Mouse (Mus musculus) MEL (cell line): Measurements from ENCODE around the gene Gtpbp4. TPM values are rescaled to one million over a fixed set of nuclear protein-coding genes. Genes with fewer than 3 reads are reported as not detected.
A peak's percentile ranks its signal among the peaks of the same experiment; 100 is the strongest.

Experiments
- DNase-seq: peaks from one replicate; pipeline ENCODE4 v3.0.0; 2011; ENCODE audit warnings: low read depth, low spot score
- H3K27ac ChIP-seq: 2 replicates; pipeline ENCODE4 v1.5.1; 2012; ENCODE audit warnings: low read depth, mild to moderate bottlenecking, control low read depth, low read length, moderate library complexity; ENCODE audit not compliant: control insufficient read depth
- H3K27me3 ChIP-seq, 2 experiments: fragments of 150-350 bp in 1 of 2; sonication (generic) in 1 of 2; 2 replicates each; pipeline ENCODE4 v1.6.1; 2012; ENCODE audit warnings: low read length in 2 of 2, mild to moderate bottlenecking in 2 of 2, improper control_type of control experiment in 1 of 2, moderate library complexity in 1 of 2; ENCODE audit not compliant: insufficient read depth in 2 of 2, control insufficient read depth in 1 of 2
- H3K36me3 ChIP-seq, 2 experiments: 2 replicates each; pipeline ENCODE4 v1.6.1; 2012 to 2014; ENCODE audit warnings: low read length in 2 of 2, improper control_type of control experiment in 1 of 2, inconsistent platforms in 1 of 2, mild to moderate bottlenecking in 1 of 2; ENCODE audit not compliant: insufficient read depth in 2 of 2, control insufficient read depth in 1 of 2
- H3K4me1 ChIP-seq, 2 experiments: fragments of 150-350 bp in 1 of 2; sonication (generic) in 1 of 2; 2 replicates each; pipeline ENCODE4 v1.6.1; 2012; ENCODE audit warnings: low read length in 2 of 2, improper control_type of control experiment in 1 of 2, mild to moderate bottlenecking in 1 of 2; ENCODE audit not compliant: insufficient read depth in 2 of 2, control insufficient read depth in 1 of 2
- H3K4me3 ChIP-seq, 2 experiments: fragments of 150-350 bp in 1 of 2; sonication (generic) in 1 of 2; 2 replicates each; pipeline ENCODE4 v1.5.1; 2012; ENCODE audit warnings: low read depth in 2 of 2, low read length in 2 of 2, mild to moderate bottlenecking in 2 of 2, moderate library complexity in 2 of 2, control low read depth in 1 of 2, improper control_type of control experiment in 1 of 2; ENCODE audit not compliant: control insufficient read depth in 1 of 2, insufficient read depth in 1 of 2
- H3K79me2 ChIP-seq: 2 replicates; pipeline ENCODE4 v1.6.1; 2012; ENCODE audit warnings: mild to moderate bottlenecking, low read length, moderate library complexity; ENCODE audit not compliant: control insufficient read depth, poor library complexity, insufficient read depth
- H3K9ac ChIP-seq: 2 replicates; pipeline ENCODE4 v1.6.1; 2012; ENCODE audit warnings: low read depth, mild to moderate bottlenecking, control low read depth, low read length, moderate library complexity; ENCODE audit not compliant: control insufficient read depth, poor library complexity, severe bottlenecking
- H3K9me3 ChIP-seq: fragments of 150-350 bp; sonication (generic); replicated peaks from 2 replicates; pipeline ENCODE4 v1.6.1; 2012; ENCODE audit warnings: mild to moderate bottlenecking, low read length, improper control_type of control experiment, moderate library complexity; ENCODE audit not compliant: insufficient read depth
- BHLHE40 ChIP-seq: IDR thresholded peaks from 2 replicates; pipeline ENCODE4 v1.6.1; 2012; ENCODE audit warnings: low read depth, mild to moderate bottlenecking, inconsistent platforms, low read length, improper control_type of control experiment, borderline replicate concordance
- CTCF ChIP-seq, 3 experiments: IDR thresholded peaks in 2 of 3; conservative IDR thresholded peaks in 1 of 3; 2 replicates each; pipeline ENCODE4 v1.5.1; 2011 to 2012; ENCODE audit warnings: low read length in 3 of 3, low read depth in 2 of 3, mild to moderate bottlenecking in 2 of 3, improper control_type of control experiment in 1 of 3, inconsistent platforms in 1 of 3, mixed read lengths in 1 of 3, moderate library complexity in 1 of 3; ENCODE audit not compliant: control insufficient read depth in 1 of 3, insufficient read depth in 1 of 3, poor library complexity in 1 of 3, severe bottlenecking in 1 of 3
- HCFC1 ChIP-seq: IDR thresholded peaks from 2 replicates; pipeline ENCODE4 v1.6.1; 2012; ENCODE audit warnings: low read depth, mild to moderate bottlenecking, inconsistent platforms, low read length, improper control_type of control experiment, moderate library complexity
- JUND ChIP-seq: IDR thresholded peaks from 2 replicates; pipeline ENCODE4 v1.6.1; 2011; ENCODE audit warnings: low read depth, mild to moderate bottlenecking, improper control_type of control experiment, low read length
- MEF2A ChIP-seq: IDR thresholded peaks from 2 replicates; pipeline ENCODE4 v1.6.1; 2014; ENCODE audit warnings: low read depth, mild to moderate bottlenecking, inconsistent platforms, low read length, improper control_type of control experiment; ENCODE audit not compliant: poor library complexity, insufficient replicate concordance, severe bottlenecking; ENCODE audit errors: extremely low read depth
- MYB ChIP-seq: IDR thresholded peaks from 2 replicates; pipeline ENCODE4 v1.6.1; 2011; ENCODE audit warnings: mild to moderate bottlenecking, low read depth, low read length, improper control_type of control experiment
- NRF1 ChIP-seq: IDR thresholded peaks from 2 replicates; pipeline ENCODE4 v1.6.1; 2014; ENCODE audit warnings: low read depth, mild to moderate bottlenecking, inconsistent platforms, low read length, improper control_type of control experiment, moderate library complexity; ENCODE audit not compliant: poor library complexity, insufficient read depth, severe bottlenecking
- POLR2A ChIP-seq, 2 experiments: IDR thresholded peaks; 2 replicates each; pipeline ENCODE4 v1.6.1; 2011 to 2012; ENCODE audit warnings: low read length in 2 of 2, mild to moderate bottlenecking in 2 of 2, control low read depth in 1 of 2, improper control_type of control experiment in 1 of 2, low read depth in 1 of 2, moderate library complexity in 1 of 2; ENCODE audit not compliant: control insufficient read depth in 1 of 2, insufficient read depth in 1 of 2, poor library complexity in 1 of 2
- POLR2AphosphoS2 ChIP-seq: IDR thresholded peaks from 2 replicates; pipeline ENCODE4 v1.6.1; 2011; ENCODE audit warnings: low read length, improper control_type of control experiment
- POLR2AphosphoS5 ChIP-seq: IDR thresholded peaks from 2 replicates; pipeline ENCODE4 v1.6.1; 2012; ENCODE audit warnings: low read depth, borderline replicate concordance, mild to moderate bottlenecking, inconsistent platforms, low read length, moderate library complexity, mixed read lengths
- RCOR1 ChIP-seq: IDR thresholded peaks from 2 replicates; pipeline ENCODE4 v1.6.1; 2012; ENCODE audit warnings: low read depth, mild to moderate bottlenecking, inconsistent platforms, low read length, improper control_type of control experiment
- SMC3 ChIP-seq: IDR thresholded peaks from 2 replicates; pipeline ENCODE4 v1.6.1; 2011; ENCODE audit warnings: low read depth, low read length, improper control_type of control experiment
- TBP ChIP-seq: IDR thresholded peaks from 2 replicates; pipeline ENCODE4 v1.8.0; 2011; ENCODE audit warnings: low read depth, low read length, improper control_type of control experiment
- USF1 ChIP-seq: IDR thresholded peaks from 2 replicates; pipeline ENCODE4 v1.6.1; 2014; ENCODE audit warnings: low read depth, mild to moderate bottlenecking, inconsistent platforms, low read length, improper control_type of control experiment, moderate library complexity
- USF2 ChIP-seq, 2 experiments: IDR thresholded peaks; 2 replicates each; pipeline ENCODE4 v1.6.1; 2011 to 2012; ENCODE audit warnings: improper control_type of control experiment in 2 of 2, low read length in 2 of 2, borderline replicate concordance in 1 of 2, inconsistent platforms in 1 of 2, low read depth in 1 of 2, mild to moderate bottlenecking in 1 of 2; ENCODE audit not compliant: insufficient read depth in 1 of 2
- ZMIZ1 ChIP-seq: IDR thresholded peaks from 2 replicates; pipeline ENCODE4 v1.6.1; 2012; ENCODE audit warnings: low read depth, mild to moderate bottlenecking, inconsistent platforms, low read length, improper control_type of control experiment, moderate library complexity
- polyA plus RNA-seq, 2 experiments: library from polyadenylated mRNA; stranded (reverse) in 1 of 2; unstranded in 1 of 2; fragments of >175 nt in 1 of 2; fragments of >200 nt in 1 of 2; gene quantifications; 2 replicates each; pipeline versions ENCODE4 v1.2.1 to v1.2.4; 2012; ENCODE audit warnings: low replicate concordance in 2 of 2, low read depth in 1 of 2; ENCODE audit not compliant: insufficient read length in 2 of 2, insufficient read depth in 1 of 2, missing spikeins in 1 of 2
- total RNA-seq: library from RNA; depleted of rRNA; stranded (reverse); fragments of 300-350 nt; gene quantifications from 2 replicates; pipeline ENCODE4 v1.2.3, GENCODE M21; 2012; rRNA removed

The Gtpbp4 gene
- total and polyA plus RNA-seq, 3 experiments = 121 to 172 (median 154) TPM

GRCm38 (mm10) chr13:8933499-8933898 lies 62.4 kb downstream of the Gtpbp4 start:
- Histone ChIP-seq H3K36me3 (no peaks in the 10 kb centered on the region), H3K27me3 (peaks cover 0 to 7% of the 10 kb centered on the region in 2 experiments; a peak in 2 of 4 replicates), H3K27ac (no peak overlapping the region), H3K4me1 (no peaks in the 10 kb centered on the region), H3K9ac (no peak overlapping the region), H3K79me2 (no peaks in the 10 kb centered on the region), H3K4me3 (no peak overlapping the region), H3K9me3 (no peaks in the 10 kb centered on the region)
- TF ChIP-seq POLR2AphosphoS2 = no peak
- TF ChIP-seq BHLHE40 = no peak
- TF ChIP-seq HCFC1 = no peak
- TF ChIP-seq USF2 (IDR thresholded peaks at IDR 0.05; ENCODE audit: borderline replicate concordance in 1 of 2, insufficient read depth in 1 of 2, low read depth in 1 of 2, low read length in 2 of 2) = no peak
- no peak for TF ChIP-seq TBP
- TF ChIP-seq ZMIZ1 = no peak
- TF ChIP-seq NRF1 = no peak
- no peak for TF ChIP-seq SMC3
- no peak for TF ChIP-seq CTCF (IDR thresholded peaks at IDR 0.05 in 2 of 3, conservative IDR thresholded peaks at IDR 0.05 in 1 of 3; ENCODE audit: control insufficient read depth in 1 of 3, insufficient read depth in 1 of 3, low read depth in 2 of 3, low read length in 3 of 3, poor library complexity in 1 of 3, severe bottlenecking in 1 of 3)
- TF ChIP-seq POLR2AphosphoS5 = no peak
- no peak for TF ChIP-seq RCOR1
- TF ChIP-seq MYB = no peak
- no peak for TF ChIP-seq USF1
- no peak for TF ChIP-seq POLR2A (IDR thresholded peaks at IDR 0.05; ENCODE audit: control insufficient read depth in 1 of 2, insufficient read depth in 1 of 2, low read depth in 1 of 2, low read length in 2 of 2, poor library complexity in 1 of 2)
- TF ChIP-seq MEF2A = no peak
- no peak for TF ChIP-seq JUND
- peak; percentile 48 for DNase-seq

Other genes starting within 250 kb of the Gtpbp4 start
- 8.6 and 9.5 TPM in 2 replicates for gene Wdr37, start 124.2 kb downstream of the Gtpbp4 start, total RNA-seq
- gene Wdr37, start 124.2 kb downstream of the Gtpbp4 start, polyA plus RNA-seq = 10 to 100 TPM in 1 of 2 experiments, not detected in 1; 14.7 TPM
- 19.9 and 22.1 TPM in 2 replicates for gene Idi1, start 110.6 kb downstream of the Gtpbp4 start, total RNA-seq
- 10 to 100 TPM in 1 of 2 experiments, not detected in 1; 22.5 TPM for gene Idi1, start 110.6 kb downstream of the Gtpbp4 start, polyA plus RNA-seq
- not detected in 2 replicates for gene Gm9745, start 47.9 kb downstream of the Gtpbp4 start, total RNA-seq
- not detected for gene Gm9745, start 47.9 kb downstream of the Gtpbp4 start, polyA plus RNA-seq
- not detected in 2 replicates for gene Idi2, start 43.2 kb downstream of the Gtpbp4 start, total RNA-seq
- under 1 TPM in 1 of 2 experiments, not detected in 1; 0.07 TPM for gene Idi2, start 43.2 kb downstream of the Gtpbp4 start, polyA plus RNA-seq
- gene Larp4b, start 97.8 kb upstream of the Gtpbp4 start, total RNA-seq = 67.0 and 71.8 TPM in 2 replicates
- 100 to 1,000 TPM in 1 of 2 experiments, 10 to 100 TPM in 1; 57.7 to 340 TPM for gene Larp4b, start 97.8 kb upstream of the Gtpbp4 start, polyA plus RNA-seq